Mouse (Mus musculus): ENCODE results near the gene Rap2c. TPM values are rescaled to one million over a fixed set of nuclear protein-coding genes. Genes with fewer than 3 reads are reported as not detected.

Gene Rap2c
- polyA plus RNA-seq, 1 experiment from 2014 or later = 10.7 TPM

DNA sequence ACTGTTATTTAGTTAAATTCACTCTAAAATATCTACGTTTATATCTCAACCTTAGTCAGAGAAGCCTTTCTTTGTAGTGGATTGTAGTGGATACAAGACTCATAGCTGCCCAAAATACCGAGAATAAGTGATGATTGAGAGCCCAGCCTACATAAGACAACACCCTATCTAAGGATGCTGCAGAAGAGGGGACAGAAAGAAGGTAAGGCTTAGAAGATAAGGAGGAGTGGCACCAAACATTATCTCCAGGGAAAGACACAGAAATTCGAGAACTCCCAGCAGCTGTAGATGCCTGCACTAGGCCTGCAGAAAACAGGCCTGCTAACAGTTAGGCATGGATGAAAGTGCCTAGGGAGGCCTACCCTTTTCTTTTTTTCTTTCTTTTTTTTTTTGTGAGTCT, 52.7 kb downstream of the Rap2c start:
- no peak overlapping the region for H3K27ac ChIP-seq (replicated peaks)
- no peak overlapping the region for H3K4me3 ChIP-seq (ENCODE audit: low read depth, low read length)
- H3K9me3 ChIP-seq (ENCODE audit: control insufficient read depth, low read length) = no peaks in the 10 kb centered on the region
- no peaks in the 10 kb centered on the region for H3K4me1 ChIP-seq (replicated peaks; ENCODE audit: control insufficient read depth, insufficient read depth)
- no peak overlapping the region for H3K4me2 ChIP-seq (replicated peaks; ENCODE audit: low read depth)
- no peak overlapping the region for H3K9ac ChIP-seq (ENCODE audit: low read length)
- no peaks in the 10 kb centered on the region for H3K36me3 ChIP-seq (ENCODE audit: control insufficient read depth, insufficient read depth, low read length)
- WGBS = 62% methylated on average over 3 of the region's 3 CpGs
- no peak for ATAC-seq (ENCODE audit: low FRiP score, low TSS enrichment)
- DNase-seq (ENCODE audit: low spot score) = no peak
- H3K27me3 ChIP-seq (ENCODE audit: control insufficient read depth, insufficient read depth, low read length) = no peaks in the 10 kb centered on the region
- TF ChIP-seq EP300 (optimal IDR thresholded peaks at IDR 0.05) = no peak
- no peak for TF ChIP-seq CTCF (IDR thresholded peaks at IDR 0.05; ENCODE audit: low read depth)

DNA sequence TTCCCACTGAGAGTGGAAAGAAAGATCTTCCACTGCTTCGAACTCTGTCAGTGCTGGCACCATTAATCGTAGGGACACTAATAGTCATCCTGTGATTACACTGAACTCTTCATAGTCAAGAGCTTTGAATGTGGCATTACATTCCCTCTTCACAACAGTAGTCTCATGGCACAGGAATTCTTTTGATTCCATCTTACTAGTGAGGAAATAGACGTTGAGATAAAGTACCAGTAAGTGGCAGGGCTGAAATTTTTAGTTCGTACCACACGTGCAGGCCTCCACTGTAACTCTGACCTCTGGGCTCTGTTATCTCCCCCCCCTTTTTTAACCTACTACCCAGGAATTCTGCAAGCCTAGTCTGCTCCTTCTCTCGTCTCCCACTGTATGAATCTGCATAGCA, 54.9 kb downstream of the Rap2c start:
- WGBS = 59% methylated on average over 6 of the region's 6 CpGs
- Histone ChIP-seq H3K4me3 (ENCODE audit: low read depth, low read length) (no peak overlapping the region), H3K36me3 (ENCODE audit: control insufficient read depth, insufficient read depth, low read length) (no peaks in the 10 kb centered on the region), H3K27me3 (ENCODE audit: control insufficient read depth, insufficient read depth, low read length) (no peaks in the 10 kb centered on the region), H3K4me2 (replicated peaks; ENCODE audit: low read depth) (no peak overlapping the region), H3K9me3 (ENCODE audit: control insufficient read depth, low read length) (no peaks in the 10 kb centered on the region), H3K27ac (replicated peaks) (no peak overlapping the region), H3K9ac (ENCODE audit: low read length) (no peak overlapping the region), H3K4me1 (replicated peaks; ENCODE audit: control insufficient read depth, insufficient read depth) (no peaks in the 10 kb centered on the region)
- DNase-seq (ENCODE audit: low spot score) = no peak
- no peak for ATAC-seq (ENCODE audit: low FRiP score, low TSS enrichment)
- TF ChIP-seq EP300 (optimal IDR thresholded peaks at IDR 0.05) (no peak), CTCF (IDR thresholded peaks at IDR 0.05; ENCODE audit: low read depth) (no peak)

Other genes with a start within 250 kb of the Rap2c start
- 3.5 and 4.5 TPM in 2 replicates for gene Stk26, start 177.0 kb downstream of the Rap2c start, polyA plus RNA-seq (2015; fragmentation: Nextera tagmentation; extraction: Ambion mirVana)
- gene Frmd7, start 75.3 kb downstream of the Rap2c start, polyA plus RNA-seq (2015; fragmentation: Nextera tagmentation; extraction: Ambion mirVana) = 0.05 TPM in 1 of 2 replicates, not detected in the other
- 5.3 and 6.2 TPM in 2 replicates for gene Mbnl3, start 188.5 kb upstream of the Rap2c start, polyA plus RNA-seq (2015; fragmentation: Nextera tagmentation; extraction: Ambion mirVana)